Mouse (Mus musculus) 3134 (cell line): ENCODE data around the gene Ubald1.
A peak's percentile ranks its signal among the peaks of the same experiment; 100 is the strongest.

ENCODE experiments used
- DNase-seq: peaks from one replicate; pipeline ENCODE4 v3.0.0-alpha.2; 2011; ENCODE audit warnings: low spot score; ENCODE audit not compliant: insufficient read length; ENCODE audit errors: extremely low read depth

Ubald1 gene

DNA sequence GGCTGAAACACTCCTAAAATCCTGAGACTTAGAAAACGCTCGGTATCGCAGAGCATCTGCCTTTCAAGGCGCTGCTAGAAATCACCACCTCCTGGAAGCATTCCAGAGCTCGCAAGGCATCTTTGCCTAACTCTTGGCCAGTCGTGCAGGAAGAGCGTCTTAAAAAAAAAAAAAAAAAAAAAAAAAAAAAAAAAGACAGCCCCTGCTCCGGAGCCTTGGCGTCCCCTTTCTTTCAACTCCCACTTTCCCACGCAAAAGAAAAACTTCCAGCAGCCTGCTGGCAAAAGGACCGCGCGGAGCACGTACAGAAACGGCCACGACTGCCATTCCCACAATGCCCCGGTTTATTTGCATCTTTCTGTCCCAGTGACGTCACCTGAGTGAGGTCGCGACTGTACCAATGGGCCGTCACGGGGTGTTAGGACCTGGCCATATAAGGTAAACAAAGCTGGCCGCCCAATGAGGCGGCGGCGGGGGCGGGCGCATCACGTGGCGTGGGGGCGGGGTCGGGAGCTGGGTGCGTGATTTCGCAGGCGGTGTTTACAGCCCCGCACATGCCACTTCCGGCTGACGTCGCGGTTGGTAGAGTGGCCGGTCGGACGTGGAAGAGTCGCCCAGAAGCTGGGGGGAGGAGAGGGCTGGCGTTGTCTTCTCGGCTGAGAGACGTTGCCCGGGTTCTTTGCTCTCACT lies at the start of gene Ubald1:
Gene Ubald1 (minus strand): TSS at position 180 of the 690 bp plus-strand sequence.
- peak; percentile 99 for DNase-seq

DNA sequence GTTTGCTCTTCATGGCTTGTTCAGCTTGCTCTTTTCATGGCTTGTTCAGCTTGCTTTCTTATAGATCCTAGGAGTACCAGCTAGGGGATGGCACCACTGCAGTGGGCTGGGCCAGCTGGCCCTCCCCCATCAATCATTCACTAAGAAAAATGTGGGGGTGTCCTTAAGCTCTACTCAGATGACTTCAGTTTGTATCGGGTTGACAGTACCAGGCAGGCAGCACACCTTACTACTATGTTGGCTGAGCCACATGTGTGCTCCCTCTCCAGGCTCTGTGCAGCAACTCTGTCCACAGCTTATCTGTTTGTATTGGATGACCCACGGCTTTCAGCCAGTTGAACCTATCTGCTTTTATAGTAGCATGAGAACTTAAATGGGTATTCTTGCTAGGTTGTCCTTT lies 48.4 kb upstream of the Ubald1 start:
- no peak for DNase-seq

DNA sequence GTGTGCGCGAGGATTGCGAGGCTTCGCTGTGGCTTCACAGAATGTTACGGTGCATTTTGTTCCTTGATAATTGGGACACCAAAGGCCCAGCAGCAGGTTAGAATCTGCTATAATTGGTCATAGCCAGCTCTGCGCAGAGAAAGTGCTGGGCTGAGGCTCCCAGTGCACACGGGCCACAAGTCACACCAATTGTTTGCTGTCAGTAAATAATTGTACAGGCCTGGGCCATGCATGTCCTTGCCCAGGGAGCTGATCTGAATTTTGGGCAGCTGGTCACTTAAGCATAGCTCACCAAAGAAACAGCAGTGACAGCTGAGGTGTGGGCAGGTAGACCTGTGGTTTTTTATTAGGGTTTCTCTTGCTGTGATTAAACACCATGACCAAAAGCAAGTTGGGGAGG lies 47.9 kb upstream of the Ubald1 start:
- DNase-seq, result no peak

DNA sequence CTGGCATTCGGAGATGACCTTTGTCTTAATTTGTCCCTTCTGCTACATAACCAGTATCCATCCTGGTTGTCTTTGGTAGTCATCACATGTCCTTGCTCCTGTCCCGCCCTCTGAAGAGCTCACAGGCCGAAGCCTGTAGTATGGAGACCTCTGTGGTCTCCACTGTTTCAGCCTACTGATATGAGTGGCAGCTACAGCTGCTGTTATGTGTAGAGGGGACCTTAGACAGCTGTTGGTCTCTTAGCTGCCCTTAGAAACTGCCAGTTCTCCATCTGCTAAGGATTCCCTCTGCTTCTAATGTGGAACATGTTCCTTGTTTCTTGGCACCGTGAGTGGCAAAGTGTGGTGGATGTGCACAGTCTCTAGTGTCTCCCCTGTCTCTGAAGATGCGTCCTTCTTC lies 43.9 kb upstream of the Ubald1 start:
- no peak for DNase-seq

DNA sequence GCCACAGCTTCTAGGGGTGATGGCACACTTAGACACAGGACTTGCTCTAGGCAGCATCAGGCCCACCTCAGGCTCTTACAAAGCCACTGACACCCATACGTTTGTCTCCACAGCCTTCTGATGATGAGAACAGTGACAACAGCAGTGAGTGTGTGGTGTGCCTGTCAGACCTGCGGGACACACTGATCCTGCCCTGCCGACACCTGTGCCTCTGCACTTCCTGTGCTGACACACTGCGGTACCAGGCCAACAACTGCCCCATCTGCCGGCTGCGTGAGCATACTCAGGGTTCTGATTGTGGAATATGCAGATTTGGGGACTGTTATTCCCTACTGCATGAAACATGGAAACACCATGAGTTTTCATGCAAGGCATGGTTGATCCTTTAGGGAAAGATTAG lies 42.4 kb upstream of the Ubald1 start:
- no peak for DNase-seq

DNA sequence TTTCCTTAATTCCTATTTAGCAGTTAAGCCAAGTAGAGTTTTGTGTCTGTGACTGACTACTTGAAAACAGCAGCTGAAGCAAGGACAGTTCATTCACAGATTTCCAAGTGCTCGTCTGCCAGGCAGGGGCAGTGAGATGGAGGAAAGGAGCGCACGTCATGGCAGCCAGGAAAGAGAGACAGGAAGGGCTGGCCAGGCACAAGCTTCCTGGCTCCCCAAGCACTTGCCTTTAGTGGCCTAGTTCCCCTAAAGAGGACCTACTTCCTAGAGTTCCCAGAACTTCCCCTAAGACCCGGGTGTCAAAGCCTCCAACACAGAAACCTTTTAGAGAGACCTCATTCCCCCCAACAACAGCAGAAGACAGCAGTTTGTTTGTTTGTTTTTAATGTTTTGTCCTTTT lies 40.4 kb upstream of the Ubald1 start:
- no peak for DNase-seq

DNA sequence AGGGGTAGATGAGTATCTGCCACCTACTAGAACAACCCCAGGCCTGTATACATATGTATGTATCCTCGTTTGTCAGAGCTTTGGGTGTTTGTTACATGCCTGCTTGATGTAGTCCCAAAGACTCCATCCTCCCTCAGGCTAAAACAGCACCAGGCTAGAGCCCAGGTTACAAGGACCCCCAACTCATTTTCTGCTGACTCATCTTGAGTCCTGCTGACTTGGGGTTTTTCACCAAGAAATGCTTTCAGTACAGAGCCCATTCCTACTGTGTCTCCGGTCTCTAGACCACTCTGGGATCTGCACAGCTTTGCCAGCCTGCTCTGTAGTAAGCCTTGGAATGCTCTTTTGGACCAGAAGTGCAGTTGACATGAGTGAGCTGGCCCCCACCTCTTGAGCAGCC lies 36.5 kb upstream of the Ubald1 start:
- no peak for DNase-seq

DNA sequence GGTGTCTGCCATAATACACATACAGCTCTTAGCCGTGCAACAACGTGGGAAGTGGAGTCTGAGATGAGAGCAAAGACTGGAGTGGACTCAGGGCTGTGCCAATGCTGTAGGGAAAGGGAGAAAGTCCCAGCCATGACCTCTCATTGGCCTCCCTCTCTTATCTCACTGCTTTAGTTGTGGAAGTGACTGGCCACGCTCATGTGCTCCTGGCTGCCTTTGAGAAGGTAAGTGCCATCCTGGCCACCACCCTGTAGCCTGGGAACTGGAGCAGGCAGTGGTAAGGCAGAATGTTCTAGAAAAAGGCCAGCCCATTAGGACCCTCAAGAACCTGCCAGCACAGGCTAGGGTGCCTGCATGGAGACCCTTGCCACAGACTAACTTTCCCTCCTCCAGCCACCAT lies 35.8 kb upstream of the Ubald1 start:
- DNase-seq, result no peak

DNA sequence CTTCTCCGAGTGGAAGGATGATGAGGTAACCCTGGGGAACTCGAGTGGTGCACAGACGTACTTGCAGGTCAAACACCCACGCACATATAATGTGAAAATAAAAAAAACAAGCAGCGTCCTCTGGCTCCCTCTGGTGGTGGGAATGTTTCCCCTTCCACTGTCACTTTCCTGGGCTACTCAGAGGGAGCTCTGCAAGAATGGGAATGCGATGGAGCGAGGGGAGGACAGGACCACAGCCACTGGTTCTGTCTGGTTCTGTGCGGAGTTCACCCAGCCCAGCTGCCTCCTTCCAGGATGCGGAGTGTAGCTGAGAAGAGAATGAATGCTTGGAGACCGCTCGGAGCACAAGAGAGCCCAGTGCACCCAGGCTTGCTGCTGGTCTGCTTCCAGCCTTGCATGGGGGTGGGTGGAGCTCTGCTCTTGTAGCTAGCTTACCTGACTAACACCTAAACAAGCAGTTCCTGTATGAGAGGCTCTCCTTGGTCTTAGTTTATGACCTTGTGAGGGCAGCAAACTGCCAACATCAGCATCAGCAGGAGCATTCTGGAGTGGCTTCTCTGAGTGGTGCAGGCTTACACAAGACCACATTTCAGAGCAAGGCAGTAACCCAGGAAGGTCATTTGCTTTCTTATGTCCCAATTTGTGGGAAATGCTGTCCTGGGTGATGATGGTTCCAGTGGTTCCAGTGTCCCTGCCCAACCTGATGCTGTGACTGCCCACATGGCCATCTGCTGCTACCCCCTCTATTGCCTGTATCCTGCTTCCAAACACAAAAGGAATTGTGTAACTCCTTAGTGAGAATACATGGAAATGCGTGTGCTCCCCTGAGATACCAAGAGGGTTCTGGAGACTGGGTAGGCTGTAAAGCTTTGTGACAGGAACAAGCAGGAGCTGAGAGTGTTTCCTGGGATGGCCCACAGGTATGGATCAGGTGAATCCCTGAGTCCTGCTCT lies 33.9 kb upstream of the Ubald1 start:
- DNase-seq, result peak; percentile 72

DNA sequence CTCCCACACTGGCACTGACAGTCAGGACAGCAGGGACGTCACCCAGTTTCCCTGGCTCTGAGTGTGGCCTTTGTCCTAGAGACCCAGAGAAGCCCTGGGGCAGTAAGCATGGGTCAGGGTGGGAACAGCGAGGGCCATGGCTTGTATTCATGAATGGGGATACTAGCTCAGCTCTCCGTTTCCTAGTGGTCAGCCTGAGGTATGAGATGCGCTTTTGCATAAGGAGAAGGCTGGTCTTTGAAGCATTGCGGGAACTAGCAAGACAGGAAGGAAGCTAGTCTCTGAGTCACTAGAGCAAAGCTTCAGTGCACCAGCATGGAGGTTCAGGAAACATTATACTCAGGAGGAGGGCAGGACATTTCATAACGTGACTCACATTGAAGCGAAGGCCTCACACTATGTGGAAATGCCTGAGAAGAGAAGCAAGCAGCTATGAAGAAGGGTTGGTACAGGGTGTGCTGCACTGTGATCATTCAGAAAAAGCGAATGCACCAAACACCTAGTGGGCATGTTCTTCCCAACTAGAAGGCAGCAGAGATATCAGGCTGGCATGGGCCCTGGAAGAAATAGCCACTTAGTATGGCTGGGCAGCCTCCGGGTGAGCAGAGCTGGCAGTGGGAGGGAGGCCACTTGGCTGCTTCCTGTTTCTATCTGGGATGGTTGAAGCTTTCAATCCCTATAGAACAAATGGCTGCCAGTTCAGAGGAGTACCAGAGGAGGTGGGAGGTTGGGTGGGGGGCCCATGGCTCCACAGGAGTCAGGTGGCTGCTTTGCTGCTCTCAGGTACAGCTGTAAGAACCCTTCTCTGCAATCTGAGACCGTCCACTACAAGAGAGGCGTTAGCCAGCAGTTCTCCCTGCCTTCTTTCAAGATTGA lies 33.0 kb upstream of the Ubald1 start:
- DNase-seq, result peak; percentile 71

DNA sequence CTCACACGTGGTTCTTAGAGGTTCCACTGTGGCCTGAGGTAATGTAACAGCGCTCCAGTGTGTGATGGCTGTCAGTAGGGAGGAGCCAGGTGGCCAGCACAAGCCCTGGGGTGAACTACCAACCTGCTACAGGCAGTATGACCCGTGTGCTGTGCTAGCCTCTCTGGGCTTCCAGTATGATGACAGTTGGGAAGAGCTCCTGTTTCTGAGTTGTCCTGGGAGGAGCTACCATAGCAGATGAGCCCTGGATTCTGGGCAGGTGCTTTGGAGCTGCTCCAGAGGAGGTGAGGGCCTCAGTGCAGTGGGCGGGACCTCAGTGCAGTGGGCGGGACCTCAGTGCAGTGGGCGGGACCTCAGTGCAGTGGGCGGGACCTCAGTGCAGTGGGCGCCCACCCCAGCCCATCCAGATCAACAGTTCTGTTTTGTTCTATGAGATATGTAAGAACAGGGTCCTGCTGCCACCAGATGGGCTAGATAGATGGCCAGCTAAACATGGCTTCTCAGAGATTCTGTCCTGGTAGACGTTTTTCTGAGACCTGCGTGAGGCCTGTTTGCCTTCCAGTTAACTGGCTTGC lies 32.0 kb upstream of the Ubald1 start:
- DNase-seq, result no peak

DNA sequence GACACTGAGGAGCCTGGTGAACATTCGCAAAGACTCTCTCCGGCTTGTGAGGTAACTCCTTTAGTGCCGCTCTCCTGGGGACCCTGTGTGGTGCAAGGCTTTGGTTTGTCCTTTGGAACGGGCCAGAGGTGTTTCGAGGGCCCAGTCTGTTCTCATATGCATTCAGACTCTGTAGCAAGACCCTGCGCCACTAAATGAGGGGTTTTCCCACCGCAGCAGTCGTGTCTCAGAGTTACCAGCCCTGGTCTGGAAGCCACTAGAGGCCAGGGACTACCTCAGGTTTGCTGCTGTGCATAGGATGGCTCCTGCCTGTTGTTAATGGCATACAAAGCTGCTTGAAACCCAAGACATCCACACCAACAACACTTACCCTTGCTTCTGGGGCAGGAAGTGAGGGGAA lies 30.6 kb upstream of the Ubald1 start:
- no peak for DNase-seq

DNA sequence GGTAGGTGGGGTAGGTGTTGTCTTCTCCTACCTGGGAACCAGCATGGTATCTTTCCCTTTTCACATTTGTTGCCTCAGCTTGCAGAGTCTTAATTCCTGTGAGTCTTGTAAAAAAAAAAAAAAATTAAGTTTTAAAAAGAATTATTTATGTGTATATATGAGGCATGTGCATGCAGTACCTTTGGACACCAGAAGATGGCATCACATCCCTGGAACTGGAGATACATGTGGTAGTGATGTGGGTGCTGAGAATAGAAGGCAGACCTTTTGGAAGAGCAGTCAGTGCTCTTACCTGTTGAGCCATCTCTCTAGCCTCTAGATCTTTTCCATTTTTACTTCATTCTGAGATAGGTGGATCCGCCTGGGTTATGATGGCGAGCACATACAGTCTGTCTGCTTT lies 29.6 kb upstream of the Ubald1 start:
- DNase-seq, result no peak

DNA sequence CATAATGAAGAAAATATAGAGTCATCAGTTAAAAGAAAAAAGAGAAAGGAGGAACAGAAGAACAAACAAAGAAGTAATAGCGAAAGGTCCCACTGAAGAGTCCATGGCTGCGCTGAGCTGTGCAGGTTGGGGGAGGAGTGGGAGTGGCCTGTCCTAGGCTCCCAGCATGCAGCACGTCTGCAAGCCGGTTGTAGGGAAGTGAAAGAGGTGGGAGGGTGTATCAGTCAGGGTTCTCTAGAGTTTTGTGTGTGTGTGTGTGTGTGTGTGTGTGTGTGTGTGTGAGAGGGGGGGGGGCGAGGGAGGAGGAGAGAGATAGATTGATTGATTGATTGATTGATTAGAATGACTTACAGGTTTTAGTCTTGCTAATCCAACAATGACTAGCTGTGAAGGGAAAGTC lies 27.9 kb upstream of the Ubald1 start:
- DNase-seq, result no peak

DNA sequence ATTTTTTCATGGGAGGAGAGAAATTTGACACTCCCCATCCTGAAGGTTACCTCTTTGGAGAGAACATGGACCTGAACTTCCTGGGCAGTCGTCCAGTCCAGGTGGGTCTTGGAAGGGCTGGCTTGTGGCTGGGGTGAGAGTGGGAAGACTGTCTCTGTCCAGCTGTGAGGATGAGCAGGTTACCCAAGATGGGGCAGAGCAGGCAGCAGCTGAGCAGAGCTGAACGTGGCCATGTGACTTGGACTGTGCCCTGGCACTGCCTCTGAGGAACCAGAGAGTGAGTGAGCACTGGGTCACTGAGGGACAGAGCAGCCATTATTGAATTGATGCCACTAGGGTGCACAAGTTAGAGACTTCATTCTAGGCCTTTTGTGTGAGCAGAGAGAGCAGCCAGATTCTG lies 27.3 kb upstream of the Ubald1 start:
- DNase-seq, result no peak

DNA sequence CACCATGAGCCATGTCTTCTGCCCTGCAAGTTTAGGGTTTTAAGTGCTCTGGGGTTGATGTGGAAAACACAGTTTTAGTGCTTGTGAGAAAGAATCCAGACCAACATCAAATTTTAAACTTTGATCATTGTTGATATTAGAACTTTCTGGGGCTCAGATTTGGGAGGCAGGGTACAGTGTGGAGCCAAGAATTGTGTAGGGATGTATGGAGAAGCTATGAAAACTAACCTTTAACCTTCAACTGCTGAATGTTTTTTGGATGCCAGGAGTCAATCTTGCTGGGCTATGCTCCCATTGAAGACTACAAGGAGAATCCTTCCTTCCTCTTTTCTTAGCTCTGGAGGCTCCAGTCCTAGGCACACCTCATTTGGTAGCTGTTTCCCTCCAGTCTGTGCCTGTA lies 26.4 kb upstream of the Ubald1 start:
- DNase-seq, result no peak

DNA sequence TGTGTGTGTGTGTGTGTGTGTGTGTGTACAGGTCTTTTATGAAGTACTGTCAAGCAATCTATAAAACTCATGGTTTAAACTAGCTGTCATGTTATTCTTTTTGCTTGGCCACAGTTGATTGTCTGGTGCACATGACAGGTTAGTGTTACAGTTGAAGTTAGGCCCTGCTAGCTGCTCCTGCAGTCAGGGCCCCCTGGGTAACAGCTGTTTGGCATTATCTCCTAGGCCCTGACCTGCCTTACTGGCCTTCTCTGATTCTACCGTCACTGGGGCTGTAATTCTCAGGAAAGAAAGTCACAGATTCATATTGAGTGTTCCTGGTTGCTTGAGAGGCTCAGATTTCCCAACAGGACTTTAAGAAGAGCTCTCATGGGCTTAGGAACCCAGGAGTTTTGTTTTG lies 25.5 kb upstream of the Ubald1 start:
- DNase-seq, result no peak

DNA sequence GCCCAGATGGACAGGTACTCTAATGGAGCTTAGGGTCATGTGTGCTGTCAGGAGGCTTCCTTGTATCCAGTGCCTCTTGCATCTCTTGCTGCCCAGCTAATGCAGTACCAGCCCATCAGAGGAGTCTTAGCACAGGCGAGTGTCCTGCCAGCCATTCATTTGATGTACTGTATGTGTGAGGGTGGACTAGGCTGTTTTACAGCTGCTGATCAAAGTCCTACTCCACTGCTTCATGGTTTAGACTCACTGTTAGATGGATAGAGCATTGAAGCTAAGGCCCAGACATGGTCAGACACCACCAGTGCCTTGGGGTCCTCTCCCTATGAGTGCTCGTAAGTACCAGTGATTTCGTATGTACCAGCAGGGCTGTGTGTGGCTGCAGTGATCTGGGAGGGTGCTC lies 24.8 kb upstream of the Ubald1 start:
- no peak for DNase-seq

DNA sequence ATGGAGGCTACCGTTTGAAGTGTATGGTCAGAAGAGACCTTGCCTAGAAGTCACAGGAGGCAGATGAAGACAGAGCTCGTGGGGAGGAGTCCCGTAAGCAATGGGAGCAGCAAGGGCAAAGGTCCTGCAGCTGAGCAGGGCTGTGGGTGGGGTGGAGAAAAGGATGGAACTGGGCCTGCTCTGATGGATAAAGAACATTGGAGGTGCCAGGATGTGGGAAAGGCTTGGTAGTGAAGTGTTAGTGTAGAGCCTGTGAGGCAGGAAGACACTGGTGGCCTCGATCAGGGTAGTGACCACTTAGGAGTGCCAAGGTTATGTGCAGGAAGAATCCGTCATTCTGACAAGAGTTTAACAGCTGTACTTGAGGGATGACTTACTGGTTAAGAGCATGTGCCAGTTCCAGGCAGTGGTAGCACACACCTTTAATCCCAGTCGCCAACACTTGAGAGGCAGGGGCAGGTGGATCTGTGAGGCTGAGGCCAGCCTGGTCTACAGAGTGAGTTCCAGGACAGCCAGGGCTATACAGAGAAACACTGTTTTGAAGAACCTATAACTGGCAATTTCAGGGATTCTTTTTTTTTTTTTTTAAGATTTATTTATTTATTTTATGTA lies 23.5 kb upstream of the Ubald1 start:
- DNase-seq, result no peak

DNA sequence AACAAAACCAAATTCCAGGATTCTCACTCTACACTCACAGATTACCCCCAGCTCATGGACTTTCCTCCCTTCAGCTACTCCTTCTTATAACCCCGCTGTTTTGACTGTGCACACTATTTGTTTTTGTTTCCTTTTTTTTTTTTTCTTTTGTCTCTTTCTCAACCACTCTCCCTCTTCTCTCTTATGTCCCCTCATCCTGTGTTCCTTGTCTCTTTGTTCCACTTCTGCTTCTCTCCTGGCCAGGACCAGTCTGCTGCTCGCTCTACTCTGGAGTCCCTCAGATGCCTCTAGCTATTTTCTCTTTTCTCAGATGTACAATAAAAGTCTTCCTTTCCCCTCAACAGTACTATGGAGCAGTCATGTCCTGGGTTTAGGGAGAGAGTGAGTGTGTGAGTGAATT lies 22.3 kb upstream of the Ubald1 start:
- DNase-seq, result no peak
